Mouse (Mus musculus) forebrain, embryonic 12.5 days (tissue): ENCODE data around the gene Gm9376. TPM values are rescaled to one million over a fixed set of nuclear protein-coding genes. Genes with fewer than 3 reads are reported as not detected.

Experiments used
- ATAC-seq: fragments of 200-750 bp; cut with Nextera tagmentation; 2 replicates; pipeline ENCODE4 v1.8.0; 2017; ENCODE audit warnings: moderate TSS enrichment; ENCODE audit not compliant: low FRiP score
- H3K27ac ChIP-seq: fragments of 300-500 bp; sonication (generic); 2 replicates; pipeline ENCODE4 v1.5.1; 2016; ENCODE audit warnings: mild to moderate bottlenecking
- H3K27me3 ChIP-seq: fragments of 300-500 bp; sonication (generic); 2 replicates; pipeline ENCODE4 v1.6.1; 2016; ENCODE audit warnings: mild to moderate bottlenecking
- H3K36me3 ChIP-seq: fragments of 300-500 bp; sonication (generic); replicated peaks from 2 replicates; pipeline ENCODE4 v1.6.1; 2016; ENCODE audit warnings: mild to moderate bottlenecking
- H3K4me1 ChIP-seq: fragments of 300-500 bp; sonication (generic); 2 replicates; pipeline ENCODE4 v1.6.1; 2016
- H3K4me2 ChIP-seq: fragments of 300-500 bp; sonication (generic); 2 replicates; pipeline ENCODE4 v1.6.1; 2016; ENCODE audit warnings: mild to moderate bottlenecking, moderate library complexity
- H3K4me3 ChIP-seq: fragments of 300-500 bp; sonication (generic); replicated peaks from 2 replicates; pipeline ENCODE4 v1.5.1; 2016; ENCODE audit warnings: mild to moderate bottlenecking
- H3K9ac ChIP-seq: fragments of 300-500 bp; sonication (generic); 2 replicates; pipeline ENCODE4 v1.6.1; 2016; ENCODE audit warnings: mild to moderate bottlenecking
- H3K9me3 ChIP-seq: fragments of 300-500 bp; sonication (generic); 2 replicates; pipeline ENCODE4 v1.6.1; 2016
- WGBS: fragments of 180-500 bp; shearing (Covaris S2); methylation state at CpG from one replicate; pipeline ENCODE4 v1.1.7; 2016; 5-methylcytosine and 5-hydroxymethylcytosine counted together
- polyA plus RNA-seq: library from polyadenylated mRNA; unstranded; fragments of >200 nt; fragmentation: Nextera tagmentation; extraction: Ambion mirVana; gene quantifications from 2 replicates; pipeline ENCODE4 v1.2.1, GENCODE M21; 2016

The Gm9376 gene
- not detected in 2 replicates for polyA plus RNA-seq

DNA sequence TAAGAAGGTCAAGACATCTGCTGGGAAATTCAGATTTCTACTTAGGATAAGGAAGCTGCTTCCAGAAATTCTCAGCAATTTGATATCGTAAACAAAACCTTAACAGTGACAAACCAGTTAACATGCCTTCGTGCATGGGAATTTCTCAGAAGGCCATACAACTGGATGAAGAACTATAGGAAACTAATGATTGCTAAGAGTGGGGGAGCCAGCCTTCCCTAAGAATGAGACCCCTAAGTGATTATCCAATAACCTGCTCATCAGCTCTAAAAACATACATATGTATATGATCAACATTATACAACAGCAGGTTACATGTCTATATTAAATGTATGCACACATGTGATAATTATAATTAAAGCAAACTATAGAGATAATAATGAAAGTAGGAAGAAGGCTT is at the start of gene Gm9376:
Gm9376 (plus strand) TSS at position 301 of the 400 bp plus-strand sequence.
- WGBS: 96% methylated on average over 2 of the region's 2 CpGs

DNA sequence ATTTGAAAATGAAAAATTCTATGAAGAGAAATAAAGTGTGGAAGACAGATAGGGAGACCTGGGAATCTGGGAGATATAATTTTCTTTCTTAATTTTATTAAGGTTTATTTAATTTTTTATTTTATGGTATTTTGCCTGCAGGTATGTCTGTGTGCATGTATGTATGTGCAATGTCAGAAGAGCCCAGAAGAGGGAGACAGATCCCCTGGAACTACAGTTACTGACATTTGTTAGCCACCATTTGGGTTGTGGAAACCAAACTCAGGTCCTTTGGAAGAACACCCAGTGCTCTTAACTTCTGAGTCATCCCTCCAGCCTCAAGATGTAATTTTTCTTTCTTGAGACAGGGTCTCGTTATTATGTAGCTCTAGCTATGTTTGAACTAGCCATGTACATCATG is 45.9 kb upstream of the Gm9376 start:
- no peaks in the 10 kb centered on the region for H3K9me3 ChIP-seq
- no peak overlapping the region for H3K9ac ChIP-seq
- peaks cover 9% of the 10 kb centered on the region for H3K4me1 ChIP-seq
- H3K4me2 ChIP-seq: no peak overlapping the region
- H3K27me3 ChIP-seq: peaks cover 86% of the 10 kb centered on the region
- no peak for ATAC-seq
- H3K27ac ChIP-seq: no peak overlapping the region
- 94% methylated on average over 1 of the region's 1 CpGs for WGBS
- H3K36me3 ChIP-seq: no peaks in the 10 kb centered on the region
- no peak overlapping the region for H3K4me3 ChIP-seq

More for the DNA sequence above, at the start of gene Gm9376:
- H3K9me3 ChIP-seq: no peaks in the 10 kb centered on the region
- H3K4me2 ChIP-seq: no peak within 1 kb of the TSS
- ATAC-seq: no peak
- H3K4me1 ChIP-seq: no peaks in the 10 kb centered on the region
- H3K27ac ChIP-seq: no peak within 1 kb of the TSS
- H3K4me3 ChIP-seq: no peak within 1 kb of the TSS
- H3K27me3 ChIP-seq: peaks cover 3% of the 10 kb centered on the region; the same call in 1 of the 2 replicates
- no peaks in the 10 kb centered on the region for H3K36me3 ChIP-seq
- H3K9ac ChIP-seq: no peak within 1 kb of the TSS

DNA sequence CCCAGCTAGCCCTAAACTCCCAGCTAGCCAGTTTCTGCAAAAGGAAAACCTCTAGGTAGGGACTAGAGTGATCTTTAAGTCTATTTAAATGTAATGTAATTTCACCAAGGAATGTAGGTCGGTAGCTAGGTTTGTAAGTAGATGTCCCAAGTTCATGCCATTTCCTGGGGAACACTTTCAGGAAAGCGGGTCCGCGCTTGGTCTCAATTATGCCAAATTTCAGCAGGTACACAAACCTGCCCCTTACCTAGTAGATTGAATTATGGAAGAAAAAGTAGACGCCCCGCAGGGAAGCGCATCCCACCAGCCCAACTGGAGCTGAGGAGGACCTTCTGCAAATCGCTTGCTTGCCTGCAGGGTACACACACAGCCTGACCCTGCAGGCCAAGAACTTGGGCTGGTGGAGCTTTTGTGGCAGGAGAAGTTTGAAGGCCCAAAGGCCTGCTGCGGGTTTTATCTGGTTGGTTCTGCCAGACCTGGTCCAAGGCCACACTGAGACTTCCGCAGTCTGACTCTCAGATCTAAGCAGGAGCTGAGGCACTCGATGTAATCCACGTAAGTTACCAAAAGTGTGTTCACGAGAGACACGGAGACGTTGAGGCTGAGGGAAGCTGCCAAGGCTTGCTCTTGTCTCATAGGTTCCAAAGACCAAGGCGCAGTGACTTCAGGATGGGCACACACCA is 41.6 kb upstream of the Gm9376 start:
- no peak for ATAC-seq
- peaks cover 49% of the 10 kb centered on the region for H3K4me1 ChIP-seq
- H3K36me3 ChIP-seq: no peaks in the 10 kb centered on the region
- H3K4me3 ChIP-seq: no peak overlapping the region; the same call in 1 of the 2 replicates
- H3K4me2 ChIP-seq: peak overlapping the region; percentile 50
- H3K27ac ChIP-seq: no peak overlapping the region
- H3K9ac ChIP-seq: peak overlapping the region; percentile 34; the same call in 1 of the 2 replicates
- H3K9me3 ChIP-seq: no peaks in the 10 kb centered on the region
- H3K27me3 ChIP-seq: peaks cover 78% of the 10 kb centered on the region
- WGBS: 26% methylated on average over 16 of the region's 16 CpGs

DNA sequence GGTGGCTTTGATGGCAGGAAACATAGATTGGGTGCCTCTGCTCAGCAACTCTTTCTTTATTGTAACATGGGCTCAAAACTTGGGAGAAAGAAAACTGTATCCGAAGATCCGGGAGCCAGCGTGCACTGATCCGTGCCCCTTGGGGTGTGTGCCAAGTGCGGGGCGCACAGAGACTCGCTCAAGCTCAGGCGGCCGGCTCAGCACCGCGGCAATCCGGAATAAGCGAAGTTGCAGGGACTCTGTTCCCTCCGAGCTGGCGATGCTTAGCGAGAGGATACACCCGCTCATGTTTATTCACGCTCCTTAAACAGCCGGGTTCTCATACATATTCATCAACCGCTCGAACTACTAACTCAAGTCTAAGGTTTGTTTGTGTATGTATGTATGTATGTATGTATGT is 40.8 kb upstream of the Gm9376 start:
- Histone ChIP-seq H3K27ac (no peak overlapping the region), H3K4me1 (peaks cover 50% of the 10 kb centered on the region), H3K4me2 (peak overlapping the region; percentile 50), H3K27me3 (peaks cover 74% of the 10 kb centered on the region), H3K4me3 (peak overlapping the region; percentile 21), H3K36me3 (no peaks in the 10 kb centered on the region), H3K9me3 (no peaks in the 10 kb centered on the region), H3K9ac (peak overlapping the region; percentile 34; the same call in 1 of the 2 replicates)
- peak; percentile 33 for ATAC-seq
- under 1% methylated on average over 21 of the region's 21 CpGs for WGBS

DNA sequence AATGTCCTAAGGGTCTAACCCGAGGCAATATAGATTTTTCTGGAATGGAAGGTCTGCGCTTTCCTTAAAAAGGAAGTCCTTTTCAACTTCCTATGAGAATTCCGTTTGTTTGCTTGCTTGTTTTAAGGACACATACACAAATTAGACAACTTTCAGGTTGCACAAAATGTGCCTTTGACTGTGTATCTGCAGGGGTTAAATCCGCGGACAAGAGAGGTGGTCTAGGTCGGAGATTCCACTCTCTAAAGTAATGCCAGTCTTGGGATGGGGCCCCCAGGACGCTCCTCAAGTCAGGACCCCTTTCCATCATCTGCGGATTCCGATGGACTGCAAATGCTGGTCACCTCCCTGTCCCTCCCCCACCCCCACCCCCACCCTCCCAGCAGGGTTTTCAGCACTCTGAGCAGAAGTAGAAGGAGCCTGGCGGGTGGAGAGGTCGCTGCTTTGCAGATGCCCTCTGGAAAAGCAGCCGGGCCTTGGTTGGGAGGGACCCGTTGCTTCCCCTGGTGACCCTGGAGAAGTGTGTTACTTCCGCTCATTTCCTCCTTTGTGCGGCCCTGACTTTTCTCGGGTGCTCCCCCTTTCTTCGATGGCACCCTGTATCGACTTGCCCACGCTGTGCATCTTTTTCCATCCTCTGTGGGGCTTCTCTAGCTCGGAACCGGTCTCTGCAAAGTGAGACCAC is 40.1 kb upstream of the Gm9376 start:
- peak overlapping the region; percentile 21; the same call in 1 of the 2 replicates for H3K4me3 ChIP-seq
- H3K27me3 ChIP-seq: peaks cover 68% of the 10 kb centered on the region
- no peak overlapping the region for H3K9ac ChIP-seq
- H3K9me3 ChIP-seq: no peaks in the 10 kb centered on the region
- WGBS: 1% methylated on average over 21 of the region's 21 CpGs
- peak overlapping the region; percentile 50 for H3K4me2 ChIP-seq
- H3K36me3 ChIP-seq: no peaks in the 10 kb centered on the region
- peak overlapping the region; percentile 19; the same call in 1 of the 2 replicates for H3K27ac ChIP-seq
- H3K4me1 ChIP-seq: peaks cover 57% of the 10 kb centered on the region
- ATAC-seq: no peak

DNA sequence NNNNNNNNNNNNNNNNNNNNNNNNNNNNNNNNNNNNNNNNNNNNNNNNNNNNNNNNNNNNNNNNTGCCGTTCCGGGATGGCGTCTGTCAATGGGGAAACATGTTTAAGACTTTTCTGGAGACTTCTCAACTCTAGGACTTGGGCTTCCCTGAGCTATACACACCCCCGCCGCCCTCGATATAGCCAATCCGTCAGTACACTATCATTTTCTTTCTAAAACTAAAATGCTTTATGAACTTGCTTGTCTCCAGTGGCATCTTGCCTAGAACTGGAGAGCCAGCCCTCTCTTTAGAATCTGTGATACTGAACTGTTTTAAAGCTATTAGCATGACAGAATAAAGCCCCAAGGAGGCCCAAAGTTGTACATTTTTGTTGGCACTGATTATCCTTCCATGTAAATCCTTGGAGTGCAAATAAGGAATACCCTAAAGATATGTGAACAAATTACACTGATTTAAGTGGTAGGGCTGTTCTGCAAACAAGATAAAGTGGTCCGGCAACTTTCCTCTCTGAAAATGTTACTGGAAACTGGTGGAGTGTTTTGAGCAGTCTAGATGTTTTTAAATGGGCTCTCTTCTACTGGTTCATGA is 34.3 kb upstream of the Gm9376 start:
- H3K9me3 ChIP-seq: no peaks in the 10 kb centered on the region
- H3K4me3 ChIP-seq: peak overlapping the region; percentile 32
- peak overlapping the region; percentile 92 for H3K27ac ChIP-seq
- peaks cover 28% of the 10 kb centered on the region for H3K27me3 ChIP-seq
- H3K36me3 ChIP-seq: peaks cover 17% of the 10 kb centered on the region
- ATAC-seq: no peak
- peak overlapping the region; percentile 64 for H3K4me2 ChIP-seq
- under 1% methylated on average over 8 of the region's 8 CpGs for WGBS
- peaks cover 59% of the 10 kb centered on the region for H3K4me1 ChIP-seq
- H3K9ac ChIP-seq: peak overlapping the region; percentile 47

DNA sequence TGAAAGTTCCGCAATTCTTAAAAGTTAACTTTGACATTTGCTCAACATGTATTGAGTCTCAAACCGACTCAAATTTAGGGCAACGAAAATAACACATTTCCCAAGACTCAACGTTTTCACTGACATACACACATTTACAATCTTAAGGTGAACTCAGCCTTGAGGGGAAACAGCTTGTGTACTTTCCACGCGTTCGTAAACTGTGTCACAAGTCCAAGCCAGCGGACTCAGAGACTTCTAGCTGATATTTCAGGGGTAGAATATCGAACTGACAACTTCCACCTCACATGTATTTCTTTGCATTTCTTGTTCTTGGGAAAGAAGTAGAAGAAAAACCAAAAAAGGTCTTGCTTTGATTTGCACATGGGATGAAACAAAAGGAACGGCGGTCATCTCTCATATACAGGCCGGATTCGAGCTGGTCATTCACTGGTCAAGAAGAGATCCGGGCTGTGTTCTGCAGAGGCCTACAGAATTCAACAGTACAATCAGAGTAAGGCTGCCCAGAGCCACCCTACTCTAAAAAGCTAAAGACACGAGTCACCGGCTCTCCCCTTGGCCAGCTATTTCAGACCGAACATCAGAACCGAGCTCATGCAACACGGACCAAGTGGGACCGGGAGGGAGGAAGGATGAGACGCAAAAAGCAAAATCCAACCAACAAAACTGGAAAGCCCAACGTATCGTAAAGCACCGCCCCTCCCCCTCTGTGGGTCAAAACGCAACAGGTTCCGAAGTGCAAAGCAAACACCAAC is 32.8 kb upstream of the Gm9376 start:
- no peak for ATAC-seq

DNA sequence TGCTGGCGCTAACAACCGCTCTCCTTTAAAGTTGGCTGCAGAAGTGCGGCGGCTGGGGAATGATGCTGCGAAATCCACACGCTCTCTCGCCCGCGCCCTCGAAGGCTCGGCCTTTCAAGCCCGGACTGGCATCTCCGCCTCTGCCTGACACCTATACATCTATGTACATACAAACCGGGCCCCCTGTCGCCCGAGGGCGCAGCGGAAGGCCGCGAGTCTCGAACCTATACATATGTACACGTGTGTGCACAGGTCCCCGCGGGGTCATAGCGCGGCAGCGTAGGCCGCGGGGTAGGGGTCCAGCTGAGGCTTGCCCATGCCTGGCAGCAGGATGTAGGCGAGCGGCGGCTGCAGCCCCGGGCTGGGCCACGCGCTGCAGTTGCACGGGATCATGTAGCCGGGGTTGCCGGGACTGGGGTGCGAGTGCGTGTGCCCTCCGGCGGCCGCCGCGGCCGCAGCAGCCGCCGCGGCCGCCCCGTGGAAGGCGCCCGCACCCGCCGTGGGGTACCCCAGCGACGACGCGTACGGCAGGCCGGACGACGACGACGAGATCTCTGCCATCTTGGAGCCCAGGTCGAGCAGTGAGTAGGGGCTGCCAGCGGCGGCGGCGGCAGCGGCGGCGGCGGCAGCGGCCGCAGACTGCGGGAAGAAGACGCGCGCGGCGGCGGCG is 32.1 kb upstream of the Gm9376 start:
- Histone ChIP-seq H3K27ac (peak overlapping the region; percentile 95), H3K27me3 (peaks cover 17% of the 10 kb centered on the region), H3K4me1 (peaks cover 40% of the 10 kb centered on the region), H3K4me3 (peak overlapping the region; percentile 83), H3K9ac (peak overlapping the region; percentile 90), H3K4me2 (peak overlapping the region; percentile 75), H3K36me3 (peaks cover 17% of the 10 kb centered on the region), H3K9me3 (no peaks in the 10 kb centered on the region)
- no peak for ATAC-seq
- WGBS: under 1% methylated on average over 75 of the region's 84 CpGs

More for the DNA sequence above, 32.8 kb upstream of the Gm9376 start:
- Histone ChIP-seq H3K36me3 (peaks cover 17% of the 10 kb centered on the region), H3K9me3 (no peaks in the 10 kb centered on the region), H3K4me3 (peak overlapping the region; percentile 83), H3K4me1 (peaks cover 44% of the 10 kb centered on the region), H3K4me2 (peak overlapping the region; percentile 75), H3K27me3 (peaks cover 17% of the 10 kb centered on the region), H3K9ac (peak overlapping the region; percentile 90), H3K27ac (peak overlapping the region; percentile 95)
- WGBS: 1% methylated on average over 26 of the region's 26 CpGs

DNA sequence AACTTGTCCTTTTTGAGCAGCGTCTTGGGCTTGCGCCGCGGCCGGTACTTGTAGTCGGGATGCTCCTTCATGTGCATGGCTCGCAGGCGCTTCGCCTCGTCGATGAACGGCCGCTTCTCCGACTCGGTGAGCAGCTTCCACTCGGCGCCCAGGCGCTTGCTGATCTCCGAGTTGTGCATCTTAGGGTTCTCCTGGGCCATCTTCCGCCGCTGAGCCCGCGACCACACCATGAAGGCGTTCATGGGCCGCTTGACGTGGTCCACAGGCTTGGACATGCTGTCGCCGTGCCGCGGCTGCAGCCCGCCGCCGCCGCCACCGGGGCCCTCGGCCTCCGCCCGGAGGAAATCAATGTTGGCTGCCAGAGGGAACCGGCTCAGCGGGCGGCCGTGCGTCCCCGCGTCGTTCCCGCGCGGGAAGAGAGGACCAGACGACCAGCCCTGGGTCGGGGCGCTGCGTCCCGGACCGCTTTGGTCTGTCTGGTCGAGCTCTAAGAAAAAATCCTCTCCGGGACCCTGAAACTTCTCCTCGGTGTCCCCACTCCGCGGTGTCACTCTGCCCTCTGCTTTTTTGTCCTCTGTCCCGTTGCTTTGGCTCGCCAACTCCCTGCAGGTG is 31.3 kb upstream of the Gm9376 start:
- Histone ChIP-seq H3K27me3 (peaks cover 22% of the 10 kb centered on the region), H3K9ac (peak overlapping the region; percentile 90), H3K36me3 (peaks cover 17% of the 10 kb centered on the region), H3K4me2 (peak overlapping the region; percentile 75), H3K4me3 (peak overlapping the region; percentile 83), H3K9me3 (no peaks in the 10 kb centered on the region), H3K4me1 (peaks cover 37% of the 10 kb centered on the region), H3K27ac (peak overlapping the region; percentile 95)
- WGBS: under 1% methylated on average over 62 of the region's 62 CpGs
- no peak for ATAC-seq

DNA sequence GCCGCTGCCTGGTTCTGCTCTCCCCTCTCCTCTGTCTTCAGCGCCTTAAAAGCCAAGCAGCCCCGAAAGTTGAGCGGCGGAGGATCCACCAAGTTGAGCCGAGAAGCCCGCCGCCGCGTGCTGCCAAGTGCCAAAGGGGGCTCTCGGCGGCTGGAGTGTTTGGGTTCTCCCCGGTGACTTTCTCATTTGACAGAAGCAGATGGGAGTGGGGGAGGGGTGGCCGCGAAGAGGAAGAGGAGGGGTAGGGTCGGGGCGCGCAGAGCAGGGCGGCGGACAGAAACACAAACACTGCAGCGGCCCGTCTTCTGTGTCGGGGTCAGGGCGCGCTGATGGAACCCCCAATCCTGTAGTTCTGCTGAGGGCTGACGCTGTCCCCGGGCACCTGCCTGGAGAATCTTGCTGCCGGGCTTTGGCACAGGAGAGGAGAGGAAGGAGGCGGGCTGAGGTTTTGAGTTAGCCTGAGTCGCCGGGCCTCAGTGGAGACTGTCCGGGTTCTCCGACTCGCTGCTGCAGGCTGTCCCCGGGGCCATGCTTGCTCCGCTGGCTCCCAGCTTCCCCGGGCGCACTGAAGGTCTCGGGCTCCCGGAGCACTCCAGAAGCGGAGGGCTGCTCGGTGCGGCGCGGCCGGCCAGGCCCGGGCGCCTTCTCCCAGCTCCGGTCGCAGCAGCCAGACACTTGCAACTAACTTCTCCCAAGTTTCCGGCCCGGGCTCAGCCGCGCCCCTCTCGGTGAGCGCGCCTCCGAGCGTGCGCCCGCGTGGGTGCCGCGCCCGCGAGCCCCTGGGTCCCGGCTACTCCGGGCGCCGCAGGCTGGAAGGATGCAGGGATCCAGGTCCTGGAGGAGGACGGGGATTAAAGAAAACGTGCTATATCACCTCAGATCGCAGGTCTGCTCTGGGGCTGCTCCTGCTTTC is 30.5 kb upstream of the Gm9376 start:
- Histone ChIP-seq H3K27ac (peak overlapping the region; percentile 95), H3K9ac (peak overlapping the region; percentile 90), H3K4me1 (peaks cover 32% of the 10 kb centered on the region), H3K9me3 (no peaks in the 10 kb centered on the region), H3K27me3 (peaks cover 28% of the 10 kb centered on the region), H3K4me2 (peak overlapping the region; percentile 75), H3K36me3 (peaks cover 17% of the 10 kb centered on the region), H3K4me3 (peak overlapping the region; percentile 83)
- ATAC-seq: peak; percentile 57
- whole genome bisulfite sequencing: under 1% methylated on average over 73 of the region's 73 CpGs
